Mouse (Mus musculus): ENCODE data around the gene Ap1ar. TPM values are rescaled to one million over a fixed set of nuclear protein-coding genes. Genes with fewer than 3 reads are reported as not detected.
A peak's percentile ranks its signal among the peaks of the same experiment; 100 is the strongest.
"Not testable (repeated sequence)": the region's sequence is repeated elsewhere in the genome, so short reads cannot be mapped to it uniquely, and the experiment has no call there.

Ap1ar gene
- polyA plus RNA-seq, 1 experiment from 2014 or later, result 19.7 TPM

DNA sequence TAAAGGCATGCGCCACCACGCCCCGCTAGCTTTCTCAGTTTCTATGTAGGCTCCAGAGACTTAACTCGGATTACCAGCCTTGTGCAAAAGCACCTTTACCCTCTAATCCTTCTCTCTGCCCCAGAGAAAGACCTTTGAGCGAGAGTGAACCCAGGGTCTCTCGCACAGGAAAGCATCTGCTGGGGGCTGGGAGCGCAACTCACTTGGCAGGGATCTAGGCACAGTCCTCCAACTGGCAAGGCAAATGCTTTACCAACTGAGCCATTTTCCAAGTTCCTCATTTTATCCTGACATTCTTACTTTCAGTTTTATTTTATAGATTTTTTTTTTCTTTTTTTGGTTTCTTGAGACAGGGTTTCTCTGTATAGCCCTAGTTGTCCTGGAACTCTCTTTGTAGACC lies 44.3 kb downstream of the Ap1ar start:
- H3K27me3 ChIP-seq, result 0 out of 2 replicates have a peak, but pooled peaks cover 7% of the 10 kb centered on the region
- H3K36me3 ChIP-seq, result peaks cover 26% of the 10 kb centered on the region
- H3K4me2 ChIP-seq, result peak overlapping the region; percentile 91
- peak overlapping the region; percentile 95 for H3K27ac ChIP-seq
- H3K9me3 ChIP-seq (replicated peaks), result peaks cover 5% of the 10 kb centered on the region; the same call in 1 of the 2 replicates
- peaks cover 42% of the 10 kb centered on the region for H3K4me1 ChIP-seq (replicated peaks)
- no peak for ATAC-seq (ENCODE audit: low read depth)
- H3K9ac ChIP-seq, result 0 out of 2 replicates have a peak overlapping the region, but pooled peaks have one; percentile 41
- DNase-seq, result no peak
- WGBS (ENCODE audit: insufficient replicate concordance), result 83% methylated on average over 7 of the region's 7 CpGs
- H3K4me3 ChIP-seq (replicated peaks), result peak overlapping the region; percentile 87; the same call in 1 of the 2 replicates

DNA sequence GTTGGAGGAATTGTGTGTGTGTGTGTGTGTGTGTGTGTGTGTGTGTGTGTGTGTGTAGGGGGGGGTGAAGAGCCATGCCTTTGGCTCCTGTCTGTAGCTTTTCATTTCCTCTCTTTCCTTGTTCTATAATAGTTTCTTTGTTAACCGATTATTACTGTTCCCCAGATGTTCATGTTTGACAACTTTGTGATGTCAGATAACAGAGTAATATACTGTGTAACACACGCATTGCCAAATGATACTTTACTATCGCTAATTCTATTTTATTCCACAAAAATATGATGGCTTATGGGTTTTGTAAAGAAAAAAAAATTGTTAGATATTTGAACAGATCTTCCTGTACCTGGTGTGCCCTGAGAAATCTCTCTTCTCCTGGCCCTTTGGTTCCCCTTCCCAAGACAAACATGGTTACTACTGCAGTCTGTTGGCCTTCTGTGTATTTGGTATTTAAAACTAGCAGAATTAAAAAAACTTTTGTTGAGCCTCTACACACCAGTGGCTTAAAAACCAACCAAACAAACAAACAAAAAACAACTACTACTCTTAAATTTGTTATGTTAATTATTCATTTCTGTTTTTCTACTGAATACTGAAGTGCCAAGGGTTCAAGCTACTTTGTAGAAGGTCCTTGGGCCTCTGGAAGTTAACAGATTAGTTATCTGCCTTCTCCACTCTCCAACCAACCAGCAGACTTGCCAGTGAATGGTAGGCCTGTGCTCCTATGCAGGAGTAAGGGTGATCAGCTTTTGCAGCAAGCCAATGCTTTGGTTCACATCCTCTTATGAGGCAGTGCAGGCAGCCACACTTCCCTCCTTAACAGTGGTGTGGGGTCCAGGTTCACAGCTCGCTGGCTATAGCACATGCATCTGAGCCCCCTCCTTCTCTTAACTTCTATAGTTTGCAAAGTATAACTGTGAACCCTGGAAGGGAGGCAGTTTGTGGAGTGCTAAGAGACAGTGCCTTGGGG lies 45.4 kb downstream of the Ap1ar start:
- 0 out of 2 replicates have a peak, but pooled peaks cover 7% of the 10 kb centered on the region for H3K27me3 ChIP-seq
- peak overlapping the region; percentile 91 for H3K4me2 ChIP-seq
- H3K27ac ChIP-seq, result peak overlapping the region; percentile 95
- H3K4me3 ChIP-seq (replicated peaks), result peak overlapping the region; percentile 87
- peaks cover 45% of the 10 kb centered on the region for H3K4me1 ChIP-seq (replicated peaks)
- WGBS (ENCODE audit: insufficient replicate concordance), result 13% methylated on average over 4 of the region's 4 CpGs
- H3K9ac ChIP-seq, result peak overlapping the region; percentile 93
- DNase-seq (peak; percentile 70), ATAC-seq (ENCODE audit: low read depth) (peak; percentile 93)
- H3K9me3 ChIP-seq (replicated peaks), result peaks cover 5% of the 10 kb centered on the region; the same call in 1 of the 2 replicates
- peaks cover 19% of the 10 kb centered on the region for H3K36me3 ChIP-seq

DNA sequence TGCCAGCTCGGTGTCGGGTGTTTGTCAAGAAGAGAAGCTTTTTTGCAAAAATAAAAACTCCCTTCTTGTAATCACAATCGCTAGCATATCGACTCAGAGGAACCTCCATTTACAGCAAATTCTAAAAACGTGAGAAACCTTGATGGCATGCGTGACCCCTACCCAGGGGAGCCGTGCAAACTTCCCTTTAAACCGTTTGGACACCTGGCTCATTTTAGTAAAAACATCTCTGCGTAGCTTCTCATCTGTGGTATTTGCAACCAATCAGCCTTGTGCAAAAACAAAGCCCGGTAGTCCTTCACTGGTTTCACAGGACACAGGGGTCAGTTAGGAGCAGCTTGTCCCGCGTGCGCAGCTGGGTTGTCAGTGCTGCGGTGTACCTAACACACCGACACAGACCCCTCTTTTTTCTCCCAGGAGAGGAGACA lies 46.3 kb downstream of the Ap1ar start:
- Histone ChIP-seq H3K4me3 (replicated peaks) (peak overlapping the region; percentile 87), H3K9ac (peak overlapping the region; percentile 93), H3K9me3 (replicated peaks) (peaks cover 5% of the 10 kb centered on the region; the same call in 1 of the 2 replicates), H3K27me3 (0 out of 2 replicates have a peak, but pooled peaks cover 7% of the 10 kb centered on the region), H3K4me1 (replicated peaks) (peaks cover 45% of the 10 kb centered on the region), H3K27ac (peak overlapping the region; percentile 95), H3K36me3 (peaks cover 10% of the 10 kb centered on the region), H3K4me2 (peak overlapping the region; percentile 91)
- DNase-seq (peak; percentile 21), ATAC-seq (ENCODE audit: low read depth) (0 out of 2 replicates have a peak, but pooled peaks have one; percentile 13)
- WGBS (ENCODE audit: insufficient replicate concordance), result 3% methylated on average over 15 of the region's 15 CpGs

DNA sequence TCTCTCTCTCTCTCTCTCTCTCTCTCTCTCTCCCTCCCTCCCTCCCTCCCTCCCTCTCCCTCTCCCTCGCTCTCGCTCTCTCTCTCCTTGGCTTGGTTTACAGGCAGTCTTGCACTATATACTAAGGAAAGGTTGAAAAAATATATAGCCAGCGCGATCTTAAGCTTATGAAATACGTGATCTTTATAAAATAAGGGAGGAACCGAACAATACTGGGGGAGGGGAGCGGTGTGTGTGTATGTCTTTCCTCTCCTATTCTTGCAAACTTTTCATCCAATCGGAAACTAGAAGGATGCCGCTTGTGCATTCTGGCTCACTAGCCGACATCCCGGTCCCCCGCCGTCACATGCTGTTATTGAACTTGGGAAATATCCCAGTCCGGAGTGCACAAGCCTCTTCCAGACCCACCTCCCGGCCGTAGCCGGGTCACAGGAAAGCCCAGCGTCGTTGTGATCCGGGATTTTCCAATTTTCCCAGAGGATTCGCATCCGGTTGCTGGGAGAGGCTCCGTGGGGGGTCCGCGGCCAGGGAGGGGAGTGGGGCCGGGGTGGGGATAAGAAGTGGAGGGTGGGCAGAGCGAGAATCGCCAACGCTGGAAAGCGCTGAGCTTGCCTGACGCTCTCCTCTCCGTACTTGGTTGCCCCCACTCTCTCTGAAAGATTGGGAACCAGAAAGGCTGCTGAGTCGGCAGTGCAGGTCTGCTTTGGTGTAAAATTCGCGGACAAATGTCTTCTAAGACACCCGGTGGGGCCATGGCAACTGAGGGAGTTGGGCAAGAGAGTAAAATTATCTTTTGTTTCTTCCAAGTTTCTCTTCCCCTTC lies 46.9 kb downstream of the Ap1ar start:
- 0 out of 2 replicates have a peak, but pooled peaks cover 7% of the 10 kb centered on the region for H3K27me3 ChIP-seq
- peak; percentile 27 for ATAC-seq (ENCODE audit: low read depth)
- DNase-seq, result peak; percentile 42
- peak overlapping the region; percentile 87 for H3K4me3 ChIP-seq (replicated peaks)
- H3K36me3 ChIP-seq, result peaks cover 7% of the 10 kb centered on the region
- H3K4me1 ChIP-seq (replicated peaks), result peaks cover 45% of the 10 kb centered on the region
- WGBS (ENCODE audit: insufficient replicate concordance), result under 1% methylated on average over 36 of the region's 36 CpGs
- peak overlapping the region; percentile 95 for H3K27ac ChIP-seq
- peak overlapping the region; percentile 93 for H3K9ac ChIP-seq
- H3K4me2 ChIP-seq, result peak overlapping the region; percentile 91
- H3K9me3 ChIP-seq (replicated peaks), result peaks cover 3% of the 10 kb centered on the region; the same call in 1 of the 2 replicates

DNA sequence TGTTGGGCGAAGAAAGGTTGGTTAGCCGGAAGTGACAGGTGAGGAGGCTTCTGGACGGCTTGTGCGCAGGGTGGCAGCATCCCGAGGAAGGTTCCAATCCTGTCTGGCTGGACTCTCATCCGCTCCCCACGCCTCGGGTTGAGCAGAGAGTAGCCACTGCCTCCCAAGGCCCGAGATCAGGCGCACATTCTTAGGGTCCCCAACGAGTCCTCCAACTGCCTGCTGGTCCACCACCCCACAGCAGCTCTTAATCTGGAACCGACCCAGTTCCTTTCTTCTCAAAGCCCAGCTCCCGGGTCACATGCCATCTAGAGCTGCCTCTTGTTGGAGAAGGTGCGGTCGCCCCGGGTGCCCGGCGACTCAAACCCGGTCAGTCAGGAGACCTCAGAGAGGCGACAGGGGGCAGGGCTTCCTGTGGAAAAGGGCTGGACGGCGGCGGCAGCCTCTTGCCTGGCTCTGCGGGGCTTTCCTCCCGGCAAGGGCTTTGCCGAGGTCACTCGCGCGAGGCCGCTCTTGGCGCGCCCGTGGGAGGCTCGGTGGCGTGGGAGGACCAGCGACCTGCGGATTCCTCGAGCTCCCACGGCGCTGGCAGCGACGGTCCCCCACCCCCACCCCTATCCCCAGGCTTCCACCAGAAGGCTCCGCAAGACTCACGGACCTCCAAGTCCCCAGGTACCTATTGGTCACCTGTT lies 47.7 kb downstream of the Ap1ar start, which contains the start of gene Tifa:
TSS of gene Tifa (plus strand) at position 306 of the 692 bp plus-strand sequence.
- H3K27me3 ChIP-seq, result 0 out of 2 replicates have a peak, but pooled peaks cover 7% of the 10 kb centered on the region
- H3K36me3 ChIP-seq, result peaks cover 7% of the 10 kb centered on the region
- H3K4me1 ChIP-seq (replicated peaks), result peaks cover 42% of the 10 kb centered on the region
- peaks cover 3% of the 10 kb centered on the region; the same call in 1 of the 2 replicates for H3K9me3 ChIP-seq (replicated peaks)
- DNase-seq, result peak; percentile 54
- peak; percentile 53 for ATAC-seq (ENCODE audit: low read depth)
- peak within 1 kb of the TSS; percentile 93 for H3K9ac ChIP-seq
- peak within 1 kb of the TSS; percentile 91 for H3K4me2 ChIP-seq
- peak within 1 kb of the TSS; percentile 87 for H3K4me3 ChIP-seq (replicated peaks)
- 4% methylated on average over 40 of the region's 44 CpGs for WGBS (ENCODE audit: insufficient replicate concordance)
- H3K27ac ChIP-seq, result peak within 1 kb of the TSS; percentile 95

DNA sequence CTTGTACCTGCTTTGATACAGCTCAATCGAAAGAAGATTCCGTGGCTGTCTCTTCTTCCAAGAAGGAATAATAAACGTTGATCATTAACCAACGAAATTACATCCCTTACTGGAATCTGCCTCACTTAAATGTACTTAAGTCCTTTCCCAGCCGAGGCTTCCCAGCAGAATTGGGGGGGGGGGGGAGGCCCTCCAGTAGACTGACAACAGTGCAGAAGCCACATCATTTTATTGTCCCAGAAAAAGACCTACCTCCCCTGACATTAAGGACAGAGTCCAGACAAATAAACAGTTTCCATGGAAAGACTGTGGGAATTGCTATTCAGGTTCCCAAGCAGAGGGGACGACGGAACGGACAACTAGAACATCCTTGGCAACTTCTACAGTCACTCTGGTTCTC lies 48.4 kb downstream of the Ap1ar start:
- Histone ChIP-seq H3K4me3 (replicated peaks) (peak overlapping the region; percentile 87), H3K4me2 (peak overlapping the region; percentile 91), H3K9me3 (replicated peaks) (no peaks in the 10 kb centered on the region), H3K36me3 (peaks cover under 1% of the 10 kb centered on the region; the same call in 1 of the 2 replicates), H3K4me1 (replicated peaks) (peaks cover 40% of the 10 kb centered on the region), H3K27me3 (0 out of 2 replicates have a peak, but pooled peaks cover 7% of the 10 kb centered on the region), H3K27ac (peak overlapping the region; percentile 76; the same call in 1 of the 2 replicates), H3K9ac (peak overlapping the region; percentile 93; the same call in 1 of the 2 replicates)
- DNase-seq (no peak), ATAC-seq (ENCODE audit: low read depth) (no peak)
- WGBS (ENCODE audit: insufficient replicate concordance), result 48% methylated on average over 8 of the region's 8 CpGs

DNA sequence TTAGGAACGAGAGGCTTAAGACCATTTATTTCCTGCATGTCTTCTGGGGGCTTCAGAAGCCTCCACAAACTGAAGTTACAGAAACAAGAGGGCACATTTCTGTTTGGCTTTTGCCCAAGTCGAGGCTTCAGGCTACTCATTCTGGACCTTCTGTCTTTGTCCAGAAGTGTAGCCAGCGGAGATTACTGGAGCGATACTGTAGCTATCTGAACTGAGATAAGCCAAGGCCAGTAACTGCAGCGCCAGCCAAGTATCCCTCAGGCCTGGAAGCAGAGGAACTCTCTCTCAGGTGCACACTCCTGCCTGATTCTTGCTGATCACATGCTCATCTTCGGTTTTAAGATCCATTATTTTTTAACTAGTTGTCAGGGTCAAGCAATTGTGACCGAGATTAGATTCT lies 49.3 kb downstream of the Ap1ar start:
- Histone ChIP-seq H3K4me3 (replicated peaks) (no peak overlapping the region), H3K4me2 (0 out of 2 replicates have a peak overlapping the region, but pooled peaks have one; percentile 4), H3K27me3 (0 out of 2 replicates have a peak, but pooled peaks cover 7% of the 10 kb centered on the region), H3K36me3 (no peaks in the 10 kb centered on the region), H3K27ac (no peak overlapping the region), H3K9me3 (replicated peaks) (no peaks in the 10 kb centered on the region), H3K9ac (no peak overlapping the region; the same call in 1 of the 2 replicates), H3K4me1 (replicated peaks) (peaks cover 32% of the 10 kb centered on the region)
- DNase-seq (no peak), ATAC-seq (ENCODE audit: low read depth) (no peak)
- WGBS (ENCODE audit: insufficient replicate concordance), result 43% methylated on average over 7 of the region's 7 CpGs

DNA sequence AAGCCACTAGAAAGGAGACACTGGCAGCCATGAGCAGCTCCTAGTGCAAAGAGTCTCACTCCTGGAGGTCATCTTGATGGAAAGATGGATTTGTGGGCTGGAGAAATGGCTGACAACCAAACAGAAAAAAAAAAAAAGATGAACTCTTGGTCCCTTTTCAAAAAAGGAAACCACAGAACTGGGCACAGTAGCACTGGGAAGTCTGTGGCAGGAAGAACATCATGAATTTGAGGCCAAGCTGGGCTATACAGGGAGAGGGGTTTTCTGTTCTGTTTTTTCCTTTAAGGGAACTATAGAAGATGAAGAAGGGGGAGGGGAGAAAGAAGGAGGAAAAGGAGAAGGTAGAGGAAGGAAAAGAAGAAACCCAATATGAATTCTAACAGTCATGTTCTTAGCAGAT lies 50.3 kb downstream of the Ap1ar start:
- Histone ChIP-seq H3K27me3 (0 out of 2 replicates have a peak, but pooled peaks cover 7% of the 10 kb centered on the region), H3K4me2 (no peak overlapping the region), H3K4me3 (replicated peaks) (no peak overlapping the region), H3K36me3 (no peaks in the 10 kb centered on the region), H3K9me3 (replicated peaks) (no peaks in the 10 kb centered on the region), H3K9ac (no peak overlapping the region), H3K27ac (peak overlapping the region; percentile 5; the same call in 1 of the 2 replicates), H3K4me1 (replicated peaks) (peaks cover 22% of the 10 kb centered on the region)
- DNase-seq (no peak), ATAC-seq (ENCODE audit: low read depth) (no peak)

DNA sequence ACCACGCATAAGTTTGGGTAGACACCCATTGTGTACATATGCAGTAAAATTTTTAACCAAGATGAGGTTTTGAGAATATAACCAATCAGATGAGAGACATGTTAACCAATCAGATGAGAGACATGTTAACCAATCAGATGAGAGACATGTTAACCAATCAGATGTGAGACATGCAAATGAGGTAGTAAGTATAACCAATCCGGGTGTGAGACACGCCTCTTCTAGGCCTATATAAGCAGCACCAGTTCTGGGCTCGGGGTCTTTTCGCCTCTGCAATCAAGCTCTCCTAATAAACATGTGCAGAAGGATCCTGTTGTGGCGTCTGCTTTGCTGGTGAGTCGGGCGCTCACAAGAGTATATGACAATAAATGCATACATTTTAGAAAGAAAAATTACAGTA lies 53.6 kb downstream of the Ap1ar start:
- 88% methylated on average over 8 of the region's 8 CpGs for WGBS (ENCODE audit: insufficient replicate concordance)

DNA sequence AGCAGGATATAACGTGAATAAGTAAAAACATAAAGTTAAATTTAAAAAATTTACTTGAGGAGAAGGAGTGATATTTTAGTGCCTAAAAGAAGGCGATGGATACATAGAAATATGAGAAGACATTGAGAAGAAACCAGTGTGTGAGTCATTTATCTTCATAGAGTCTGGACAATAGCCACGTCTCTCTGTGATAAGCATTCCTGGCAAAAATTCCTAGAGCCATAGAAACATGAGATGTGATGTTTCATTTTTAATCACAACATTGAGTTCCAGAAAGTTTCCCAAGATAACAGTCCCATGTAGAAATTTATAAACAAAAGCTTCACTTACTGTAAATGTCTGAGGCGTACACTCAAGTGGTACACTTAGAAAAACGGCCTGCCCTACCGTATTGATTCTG lies 54.4 kb downstream of the Ap1ar start:
- ATAC-seq (ENCODE audit: low read depth) (no peak), DNase-seq (no peak)
- Histone ChIP-seq H3K27ac (no peak overlapping the region), H3K4me2 (no peak overlapping the region), H3K9ac (no peak overlapping the region), H3K27me3 (no peaks in the 10 kb centered on the region), H3K4me1 (replicated peaks) (peaks cover 15% of the 10 kb centered on the region), H3K4me3 (replicated peaks) (no peak overlapping the region), H3K9me3 (replicated peaks) (no peaks in the 10 kb centered on the region), H3K36me3 (no peaks in the 10 kb centered on the region)
- WGBS (ENCODE audit: insufficient replicate concordance), result 78% methylated on average over 6 of the region's 6 CpGs

More for the DNA sequence above, 53.6 kb downstream of the Ap1ar start:
- not testable (repeated sequence) for H3K36me3 ChIP-seq; H3K4me3 ChIP-seq (replicated peaks); H3K27me3 ChIP-seq; ATAC-seq (ENCODE audit: low read depth); H3K9me3 ChIP-seq (replicated peaks); DNase-seq; H3K9ac ChIP-seq; H3K4me2 ChIP-seq; H3K27ac ChIP-seq
- H3K4me1 ChIP-seq (replicated peaks), result peaks cover 20% of the 10 kb centered on the region
